Mouse (Mus musculus) testis, adult 2 months (tissue): Measurements from ENCODE around the gene Lrrc28. TPM values are rescaled to one million over a fixed set of nuclear protein-coding genes. Genes with fewer than 3 reads are reported as not detected.

Experiments used
- H3K27ac ChIP-seq: fragments of 200-500 bp; 2 replicates; pipeline ENCODE4 v1.5.1; 2012; ENCODE audit warnings: low read depth, low read length; ENCODE audit not compliant: control insufficient read depth, insufficient read depth
- H3K27me3 ChIP-seq: fragments of 200-500 bp; 2 replicates; pipeline ENCODE4 v1.6.1; 2012; ENCODE audit warnings: mild to moderate bottlenecking, low read length, moderate library complexity; ENCODE audit not compliant: control insufficient read depth, insufficient read depth
- H3K36me3 ChIP-seq: fragments of 200-500 bp; 2 replicates; pipeline ENCODE4 v1.6.1; 2012; ENCODE audit warnings: mild to moderate bottlenecking, low read length; ENCODE audit not compliant: control insufficient read depth, insufficient read depth
- H3K4me1 ChIP-seq: fragments of 200-500 bp; 2 replicates; pipeline ENCODE4 v1.6.1; 2012; ENCODE audit warnings: low read length; ENCODE audit not compliant: control insufficient read depth, insufficient read depth
- H3K4me3 ChIP-seq: fragments of 200-500 bp; 2 replicates; pipeline ENCODE4 v1.5.1; 2012; ENCODE audit warnings: low read depth, mild to moderate bottlenecking, low read length, moderate library complexity, mixed read lengths; ENCODE audit not compliant: control insufficient read depth
- CTCF ChIP-seq: fragments of 200-500 bp; IDR thresholded peaks from 2 replicates; pipeline ENCODE4 v1.5.1; 2012; ENCODE audit warnings: low read depth, mild to moderate bottlenecking, inconsistent platforms, low read length, moderate library complexity; ENCODE audit not compliant: control insufficient read depth, insufficient read depth, insufficient replicate concordance
- POLR2A ChIP-seq: fragments of 200-500 bp; IDR thresholded peaks from 2 replicates; pipeline ENCODE4 v1.6.1; 2012; ENCODE audit warnings: low read depth, mild to moderate bottlenecking, inconsistent platforms, low read length, moderate library complexity; ENCODE audit not compliant: control insufficient read depth
- polyA plus RNA-seq: library from polyadenylated mRNA; depleted of rRNA; stranded (reverse); fragments of >200 nt; gene quantifications from 2 replicates; pipeline ENCODE4 v1.2.3, GENCODE M21; 2012; rRNA removed

The Lrrc28 gene
- polyA plus RNA-seq, 1 experiment, result 565 TPM

GRCm38 (mm10) chr7:67464633-67465032 is 180.4 kb downstream of the Lrrc28 start:
- no peaks in the 10 kb centered on the region; the same call in 1 of the 2 replicates for H3K4me1 ChIP-seq
- TF ChIP-seq POLR2A (no peak), CTCF (no peak)
- H3K36me3 ChIP-seq, result no peaks in the 10 kb centered on the region
- no peaks in the 10 kb centered on the region for H3K27me3 ChIP-seq
- H3K27ac ChIP-seq, result no peak overlapping the region
- no peak overlapping the region for H3K4me3 ChIP-seq

DNA sequence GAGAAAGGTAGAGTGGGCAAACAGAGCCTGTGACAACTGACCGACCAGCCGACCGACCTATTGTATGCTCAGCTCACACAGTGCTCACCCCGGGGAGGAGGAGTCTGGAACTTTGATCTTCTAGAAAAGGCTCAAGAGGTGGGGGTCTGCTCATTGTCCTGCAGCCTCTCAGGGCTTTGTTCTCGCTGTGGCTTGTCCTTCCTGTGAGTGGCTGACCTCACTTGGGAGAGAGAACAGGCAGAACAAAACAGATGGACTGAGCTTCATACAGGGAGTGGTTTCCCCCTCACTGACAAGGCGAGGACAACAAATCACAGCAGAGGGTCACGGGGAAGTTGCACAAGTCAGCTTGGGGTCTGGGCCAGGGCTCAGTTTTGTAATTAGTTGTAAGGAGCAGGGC is 181.5 kb downstream of the Lrrc28 start:
- Histone ChIP-seq H3K36me3 (no peaks in the 10 kb centered on the region), H3K4me1 (no peaks in the 10 kb centered on the region; the same call in 1 of the 2 replicates), H3K4me3 (no peak overlapping the region), H3K27me3 (no peaks in the 10 kb centered on the region), H3K27ac (no peak overlapping the region)
- no peak for TF ChIP-seq CTCF
- no peak for TF ChIP-seq POLR2A

Other genes starting within 250 kb of the Lrrc28 start
- 43.7 and 49.8 TPM in 2 replicates for gene Ttc23, start 2.1 kb upstream of the Lrrc28 start, polyA plus RNA-seq
- 3.3 and 4.4 TPM in 2 replicates for gene Synm, start 114.5 kb upstream of the Lrrc28 start, polyA plus RNA-seq